Mouse (Mus musculus): ENCODE data around the gene Adgrd1. TPM values are rescaled to one million over a fixed set of nuclear protein-coding genes. Genes with fewer than 3 reads are reported as not detected.

The Adgrd1 gene
- polyA plus RNA-seq, 1 experiment from 2014 or later: 0.32 TPM

GRCm38 (mm10) chr5:129138576-129138975, 42.0 kb downstream of the Adgrd1 start:
- no peaks in the 10 kb centered on the region for H3K36me3 ChIP-seq (replicated peaks; ENCODE audit: insufficient read depth, low read length)
- no peaks in the 10 kb centered on the region for H3K4me1 ChIP-seq (ENCODE audit: insufficient read depth)
- no peaks in the 10 kb centered on the region for H3K27me3 ChIP-seq (ENCODE audit: insufficient read depth, low read length)
- 77% methylated on average over 15 of the region's 15 CpGs for WGBS (ENCODE audit: insufficient replicate concordance)
- no peak overlapping the region for H3K27ac ChIP-seq (ENCODE audit: low read depth)
- no peak for ATAC-seq
- no peak overlapping the region for H3K9ac ChIP-seq (replicated peaks)
- H3K9me3 ChIP-seq (ENCODE audit: low read length): no peaks in the 10 kb centered on the region
- TF ChIP-seq EP300 (IDR thresholded peaks at IDR 0.05; ENCODE audit: low read depth): no peak
- no peak for TF ChIP-seq CTCF (IDR thresholded peaks at IDR 0.05; ENCODE audit: low read depth)
- no peak for DNase-seq
- H3K4me2 ChIP-seq (ENCODE audit: low read depth, low read length): no peak overlapping the region
- no peak overlapping the region for H3K4me3 ChIP-seq (ENCODE audit: low read depth, low read length)

- Histone ChIP-seq H3K9me3 (ENCODE audit: low read length) (no peaks in the 10 kb centered on the region), H3K4me3 (ENCODE audit: low read depth, low read length) (no peak overlapping the region), H3K27me3 (ENCODE audit: insufficient read depth, low read length) (no peaks in the 10 kb centered on the region), H3K27ac (ENCODE audit: low read depth) (no peak overlapping the region), H3K9ac (replicated peaks) (no peak overlapping the region), H3K4me1 (ENCODE audit: insufficient read depth) (no peaks in the 10 kb centered on the region), H3K36me3 (replicated peaks; ENCODE audit: insufficient read depth, low read length) (no peaks in the 10 kb centered on the region), H3K4me2 (ENCODE audit: low read depth, low read length) (no peak overlapping the region)
- 48% methylated on average over 5 of the region's 5 CpGs for WGBS (ENCODE audit: insufficient replicate concordance)
- DNase-seq (no peak), ATAC-seq (no peak)
- TF ChIP-seq EP300 (IDR thresholded peaks at IDR 0.05; ENCODE audit: low read depth) (no peak), CTCF (IDR thresholded peaks at IDR 0.05; ENCODE audit: low read depth) (no peak)
Observed at GRCm38 (mm10) chr5:129142801-129143200, 46.3 kb downstream of the Adgrd1 start.

GRCm38 (mm10) chr5:129145307-129145935, 48.9 kb downstream of the Adgrd1 start:
- no peak overlapping the region for H3K4me2 ChIP-seq (ENCODE audit: low read depth, low read length)
- DNase-seq (no peak), ATAC-seq (no peak)
- WGBS (ENCODE audit: insufficient replicate concordance): 71% methylated on average over 8 of the region's 8 CpGs
- TF ChIP-seq EP300 (IDR thresholded peaks at IDR 0.05; ENCODE audit: low read depth) (no peak), CTCF (IDR thresholded peaks at IDR 0.05; ENCODE audit: low read depth) (no peak)
- no peaks in the 10 kb centered on the region for H3K36me3 ChIP-seq (replicated peaks; ENCODE audit: insufficient read depth, low read length)
- no peaks in the 10 kb centered on the region for H3K4me1 ChIP-seq (ENCODE audit: insufficient read depth)
- H3K27me3 ChIP-seq (ENCODE audit: insufficient read depth, low read length): no peaks in the 10 kb centered on the region
- H3K4me3 ChIP-seq (ENCODE audit: low read depth, low read length): no peak overlapping the region
- H3K27ac ChIP-seq (ENCODE audit: low read depth): no peak overlapping the region
- no peaks in the 10 kb centered on the region for H3K9me3 ChIP-seq (ENCODE audit: low read length)
- H3K9ac ChIP-seq (replicated peaks): no peak overlapping the region

- no peak overlapping the region for H3K4me2 ChIP-seq (ENCODE audit: low read depth, low read length)
- H3K4me1 ChIP-seq (ENCODE audit: insufficient read depth): no peaks in the 10 kb centered on the region
- no peak overlapping the region for H3K4me3 ChIP-seq (ENCODE audit: low read depth, low read length)
- WGBS (ENCODE audit: insufficient replicate concordance): 49% methylated on average over 12 of the region's 12 CpGs
- H3K9me3 ChIP-seq (ENCODE audit: low read length): no peaks in the 10 kb centered on the region
- DNase-seq: no peak
- no peaks in the 10 kb centered on the region for H3K36me3 ChIP-seq (replicated peaks; ENCODE audit: insufficient read depth, low read length)
- no peak for ATAC-seq
- TF ChIP-seq CTCF (IDR thresholded peaks at IDR 0.05; ENCODE audit: low read depth): no peak
- no peak for TF ChIP-seq EP300 (IDR thresholded peaks at IDR 0.05; ENCODE audit: low read depth)
- no peak overlapping the region for H3K9ac ChIP-seq (replicated peaks)
- no peak overlapping the region for H3K27ac ChIP-seq (ENCODE audit: low read depth)
- no peaks in the 10 kb centered on the region for H3K27me3 ChIP-seq (ENCODE audit: insufficient read depth, low read length)
Observed at GRCm38 (mm10) chr5:129146892-129147509, 50.5 kb downstream of the Adgrd1 start.

GRCm38 (mm10) chr5:129148485-129148884, 51.9 kb downstream of the Adgrd1 start:
- DNase-seq (no peak), ATAC-seq (no peak)
- no peaks in the 10 kb centered on the region for H3K4me1 ChIP-seq (ENCODE audit: insufficient read depth)
- no peak overlapping the region for H3K4me2 ChIP-seq (ENCODE audit: low read depth, low read length)
- H3K27ac ChIP-seq (ENCODE audit: low read depth): no peak overlapping the region
- 62% methylated on average over 9 of the region's 9 CpGs for WGBS (ENCODE audit: insufficient replicate concordance)
- H3K9me3 ChIP-seq (ENCODE audit: low read length): no peaks in the 10 kb centered on the region
- TF ChIP-seq EP300 (IDR thresholded peaks at IDR 0.05; ENCODE audit: low read depth): no peak
- no peak for TF ChIP-seq CTCF (IDR thresholded peaks at IDR 0.05; ENCODE audit: low read depth)
- no peak overlapping the region for H3K9ac ChIP-seq (replicated peaks)
- no peaks in the 10 kb centered on the region for H3K36me3 ChIP-seq (replicated peaks; ENCODE audit: insufficient read depth, low read length)
- no peak overlapping the region for H3K4me3 ChIP-seq (ENCODE audit: low read depth, low read length)
- H3K27me3 ChIP-seq (ENCODE audit: insufficient read depth, low read length): no peaks in the 10 kb centered on the region

- DNase-seq: no peak
- Histone ChIP-seq H3K9ac (replicated peaks) (no peak overlapping the region), H3K4me2 (ENCODE audit: low read depth, low read length) (no peak overlapping the region), H3K4me3 (ENCODE audit: low read depth, low read length) (no peak overlapping the region), H3K27ac (ENCODE audit: low read depth) (no peak overlapping the region), H3K4me1 (ENCODE audit: insufficient read depth) (no peaks in the 10 kb centered on the region), H3K27me3 (ENCODE audit: insufficient read depth, low read length) (no peaks in the 10 kb centered on the region), H3K36me3 (replicated peaks; ENCODE audit: insufficient read depth, low read length) (no peaks in the 10 kb centered on the region), H3K9me3 (ENCODE audit: low read length) (no peaks in the 10 kb centered on the region)
- 61% methylated on average over 14 of the region's 14 CpGs for WGBS (ENCODE audit: insufficient replicate concordance)
- TF ChIP-seq EP300 (IDR thresholded peaks at IDR 0.05; ENCODE audit: low read depth): no peak
- TF ChIP-seq CTCF (IDR thresholded peaks at IDR 0.05; ENCODE audit: low read depth): no peak
- no peak for ATAC-seq
Observed at GRCm38 (mm10) chr5:129155023-129155901, 58.7 kb downstream of the Adgrd1 start.
